Mouse (Mus musculus): ENCODE results near the gene Plekhs1.

GRCm38 (mm10) chr19:56477832-56478231, 16.4 kb downstream of the Plekhs1 start:
- no peak for TF ChIP-seq CTCF (IDR thresholded peaks at IDR 0.05; ENCODE audit: low read depth)
- no peak for TF ChIP-seq EP300 (IDR thresholded peaks at IDR 0.05; ENCODE audit: low read depth)
